Mouse (Mus musculus) cerebellum, adult 8-10 months (tissue): ENCODE data around the gene Wsb1.
"Not testable (repeated sequence)": the region's sequence is repeated elsewhere in the genome, so short reads cannot be mapped to it uniquely, and the experiment has no call there.

Experiments used
- DNase-seq: peaks from one replicate; pipeline ENCODE4 v3.0.0; 2022

Gene Wsb1

DNA sequence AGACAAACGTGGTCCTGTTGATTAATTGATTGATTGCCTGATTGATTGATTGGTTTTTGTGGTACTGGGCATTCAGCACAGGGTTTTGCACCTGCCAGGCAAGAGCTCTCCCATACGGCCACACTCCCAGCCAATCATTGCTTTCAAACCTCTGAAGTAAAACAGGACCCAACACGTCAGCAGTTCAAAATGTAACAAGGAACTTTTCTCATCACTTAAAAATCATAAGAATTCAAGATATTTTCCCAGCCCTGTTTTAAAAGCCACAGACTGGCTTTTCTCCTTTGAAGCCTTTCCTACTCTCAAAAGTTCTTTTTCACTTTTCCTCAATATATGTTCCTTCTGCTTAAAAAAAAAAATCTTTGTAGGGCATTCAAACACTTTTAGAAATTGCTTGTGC lies 9.9 kb upstream of the Wsb1 start:
- no peak for DNase-seq

GRCm38 (mm10) chr11:79260126-79260525 lies 5.7 kb upstream of the Wsb1 start:
- DNase-seq = not testable (repeated sequence)

DNA sequence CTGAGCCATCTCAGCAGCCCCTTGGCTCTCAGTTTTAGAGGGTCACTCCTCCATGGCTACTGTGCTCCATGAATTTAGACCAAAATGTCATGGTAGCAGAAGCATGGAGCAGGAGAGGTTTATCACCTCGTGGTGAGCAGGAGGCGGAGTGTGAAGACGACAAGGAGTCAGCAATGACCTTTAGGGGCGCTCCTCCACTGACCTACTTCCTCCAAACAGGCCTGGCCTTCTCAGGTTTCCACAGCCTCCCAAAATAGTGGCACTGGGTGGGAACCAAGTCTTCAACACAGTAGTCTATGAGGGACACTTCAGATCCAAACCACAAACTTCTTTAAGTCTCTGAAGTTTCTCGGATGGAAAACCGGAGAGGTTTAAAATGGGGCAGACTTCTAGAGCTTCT lies 4.3 kb upstream of the Wsb1 start:
- no peak for DNase-seq

GRCm38 (mm10) chr11:79253542-79254390 lies 705 bp downstream of the Wsb1 start:
- DNase-seq = peak; percentile 46

DNA sequence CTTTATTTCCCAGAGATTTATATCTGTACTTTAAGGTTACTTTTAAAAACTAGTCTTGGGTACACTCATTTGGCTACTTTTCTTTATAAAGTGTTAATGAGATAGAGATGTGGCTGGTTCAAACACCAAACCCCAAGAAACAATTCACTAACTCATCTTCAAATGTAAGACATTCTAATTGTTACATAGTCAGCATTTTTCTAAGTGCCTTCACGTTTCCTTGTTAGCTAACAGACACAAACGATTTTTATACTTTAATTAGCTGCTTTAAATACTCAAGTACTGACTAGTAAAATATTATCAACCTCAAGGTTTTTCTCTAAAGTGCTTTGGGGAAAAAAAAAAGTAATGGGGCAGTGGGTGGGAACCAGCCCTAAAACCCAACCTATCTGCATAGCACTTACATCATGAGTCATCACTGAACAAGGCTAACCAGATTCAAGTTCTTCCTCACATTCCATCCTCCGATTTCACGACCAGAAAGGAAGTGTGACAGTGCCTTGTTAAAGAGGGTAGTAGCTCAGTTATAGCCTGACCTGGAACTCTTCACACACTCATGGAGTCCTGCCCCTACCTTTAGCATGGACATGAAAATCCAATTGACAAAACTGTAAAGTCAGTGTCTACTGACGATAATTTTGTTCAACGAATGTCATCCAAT lies 1.5 kb downstream of the Wsb1 start:
- DNase-seq = no peak

DNA sequence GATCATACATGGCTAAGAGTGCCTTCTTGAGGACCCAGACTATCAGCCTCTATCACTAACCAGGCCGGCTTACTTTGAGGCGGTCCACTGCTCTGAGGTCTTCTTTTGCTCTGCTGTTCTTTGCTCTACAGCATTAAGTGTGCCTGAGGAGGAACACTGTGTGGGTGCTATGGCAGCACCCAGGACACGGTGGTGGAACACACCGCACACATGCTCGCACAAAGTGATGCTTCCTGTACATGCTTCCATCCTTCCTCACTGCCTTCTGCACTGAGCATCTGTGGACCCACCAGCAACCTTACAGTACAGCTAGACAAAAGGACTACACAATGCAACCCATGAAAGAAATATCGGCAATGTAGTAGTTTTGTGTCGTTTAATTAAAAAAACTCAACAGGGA lies 15.4 kb downstream of the Wsb1 start:
- no peak for DNase-seq

DNA sequence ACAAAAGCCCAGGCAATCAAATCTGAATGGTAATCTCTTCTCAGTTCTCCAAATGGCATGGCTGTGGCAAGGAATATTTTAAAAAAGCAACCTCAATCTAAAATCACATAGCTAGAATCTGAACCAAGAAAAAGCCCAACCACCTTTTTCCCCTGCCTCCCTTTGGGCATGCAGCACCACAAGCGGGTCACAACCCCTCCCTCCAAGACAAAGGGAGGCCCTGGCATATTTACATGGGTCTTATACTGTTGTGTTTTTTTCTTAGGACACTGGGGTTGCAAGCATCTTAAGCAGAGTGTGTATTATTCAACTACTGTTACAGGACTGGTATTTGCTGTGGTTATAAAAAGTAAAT lies 16.1 kb downstream of the Wsb1 start:
- DNase-seq = no peak

GRCm38 (mm10) chr11:79237644-79238397 lies 16.6 kb downstream of the Wsb1 start:
- DNase-seq = no peak

DNA sequence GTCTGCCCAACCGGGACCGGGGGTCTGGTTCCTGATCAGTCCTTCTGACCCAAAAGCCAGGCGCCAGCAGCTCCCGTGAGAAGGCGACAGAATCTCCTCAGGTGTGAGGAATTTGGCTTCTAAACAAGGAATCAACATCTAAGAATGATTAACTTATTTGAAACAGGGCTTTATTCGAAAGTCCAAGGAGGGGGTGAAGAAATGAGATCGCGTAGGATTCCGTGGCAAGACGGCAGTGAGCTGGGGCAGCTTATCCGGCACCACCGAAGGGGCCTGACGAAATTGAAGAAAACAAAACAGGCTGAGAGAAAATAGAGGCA lies 24.3 kb downstream of the Wsb1 start:
- no peak for DNase-seq

GRCm38 (mm10) chr11:79229561-79230250 lies 24.8 kb downstream of the Wsb1 start:
- peak; percentile 67 for DNase-seq

DNA sequence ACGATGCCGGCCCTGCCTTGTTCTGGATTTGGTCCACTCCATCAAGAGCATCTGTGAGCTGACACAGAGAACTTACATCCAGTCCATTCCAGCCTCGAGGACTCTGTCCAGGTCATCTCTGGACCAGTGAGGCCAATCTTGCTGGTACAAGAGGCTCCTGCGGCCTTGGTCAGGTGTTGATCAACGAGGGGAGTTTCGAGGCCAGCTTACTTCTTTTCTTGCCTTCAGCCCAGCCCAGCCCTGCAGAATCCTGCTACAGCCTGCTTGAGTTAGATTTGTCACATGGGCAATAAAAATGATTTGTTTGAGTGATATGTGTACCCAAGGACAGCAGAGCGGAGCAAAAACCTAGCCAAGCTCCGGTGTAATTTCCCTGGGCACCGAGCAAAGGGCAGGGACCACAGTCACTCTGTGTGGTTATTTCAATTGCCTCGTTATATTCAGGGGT lies 25.4 kb downstream of the Wsb1 start:
- no peak for DNase-seq

DNA sequence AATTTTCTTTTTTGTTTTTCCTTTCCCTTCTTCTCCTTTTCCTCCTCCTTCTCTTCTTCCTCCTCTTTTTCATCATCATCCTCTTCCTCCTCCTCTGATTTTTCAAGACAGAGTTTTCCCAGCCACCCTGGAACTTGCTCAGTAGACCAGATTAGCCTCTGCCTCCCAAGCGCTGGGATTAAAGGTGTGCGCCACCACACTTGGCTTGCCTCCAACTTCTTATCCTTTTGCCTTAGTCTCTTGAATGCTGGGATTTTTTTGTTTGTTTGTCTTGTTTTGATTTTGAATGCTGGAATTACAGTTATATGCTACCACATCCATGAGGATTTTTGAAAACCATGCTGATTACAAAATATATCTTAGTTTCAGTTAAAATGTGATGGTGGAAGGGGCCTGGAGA lies 26.4 kb downstream of the Wsb1 start:
- no peak for DNase-seq

- DNase-seq = no peak
Measured at GRCm38 (mm10) chr11:79225371-79226155, 28.9 kb downstream of the Wsb1 start.

GRCm38 (mm10) chr11:79224562-79225280 lies 29.8 kb downstream of the Wsb1 start:
- peak; percentile 88 for DNase-seq

- DNase-seq = no peak
Measured at GRCm38 (mm10) chr11:79223420-79223819, 31.1 kb downstream of the Wsb1 start.

DNA sequence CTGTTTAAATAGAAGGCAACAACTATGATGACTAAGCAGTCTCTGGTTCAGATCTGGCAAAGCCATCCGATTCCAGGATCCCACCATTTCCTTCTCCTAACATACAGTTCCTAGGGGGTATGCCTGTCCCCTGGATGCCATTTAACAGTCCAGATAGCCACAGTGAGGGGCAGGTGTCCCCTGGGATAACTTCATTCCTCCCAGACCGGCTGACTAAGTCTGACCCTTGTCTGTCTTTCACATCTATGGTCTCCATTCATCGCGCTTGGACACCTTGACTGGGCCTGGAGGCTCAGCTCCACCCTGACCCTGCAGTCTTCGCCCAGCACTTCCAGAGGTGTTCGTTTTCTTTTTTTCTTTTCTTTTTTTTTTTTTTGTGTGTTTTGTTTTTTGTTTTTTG lies 31.8 kb downstream of the Wsb1 start:
- no peak for DNase-seq

GRCm38 (mm10) chr11:79221641-79222040 lies 32.8 kb downstream of the Wsb1 start:
- DNase-seq = no peak

GRCm38 (mm10) chr11:79218936-79219626 lies 35.4 kb downstream of the Wsb1 start:
- no peak for DNase-seq

DNA sequence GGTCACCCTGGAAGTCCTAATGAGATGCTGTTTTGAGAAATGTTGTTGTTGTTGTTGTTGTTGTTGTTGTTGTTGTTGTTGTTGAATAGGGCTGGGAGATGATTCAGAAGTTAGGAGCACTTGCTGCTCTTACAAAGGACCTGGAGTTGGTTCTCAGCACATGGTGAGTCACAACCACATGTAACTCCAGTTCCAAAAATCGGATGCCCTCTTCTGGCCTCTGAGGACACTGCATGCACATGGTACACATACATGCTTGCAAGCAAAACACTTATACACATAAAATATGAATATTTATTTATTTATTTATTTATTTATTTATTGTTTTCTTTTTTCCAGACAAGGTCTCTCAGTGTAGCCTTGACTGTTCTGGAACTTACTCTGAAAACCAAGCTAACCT lies 36.4 kb downstream of the Wsb1 start:
- DNase-seq = no peak

DNA sequence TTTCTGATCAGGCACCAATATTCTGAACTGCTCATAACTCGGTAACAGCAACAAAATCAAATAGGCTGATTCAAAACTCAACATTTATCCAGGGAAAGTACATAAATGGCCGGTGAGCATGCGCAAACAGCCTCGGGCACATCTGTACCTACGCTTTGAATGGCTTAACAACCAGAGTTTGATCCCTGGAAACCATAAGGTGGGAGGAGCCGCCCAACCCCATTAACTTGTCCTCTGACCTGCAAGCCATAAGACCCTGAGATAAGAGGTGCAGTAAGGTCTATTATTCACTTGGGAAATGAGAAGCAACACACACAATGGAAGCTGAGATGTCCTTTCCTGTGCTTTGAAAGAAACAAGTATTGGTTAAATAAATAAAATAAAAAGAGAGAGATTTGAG lies 37.3 kb downstream of the Wsb1 start:
- DNase-seq = no peak

DNA sequence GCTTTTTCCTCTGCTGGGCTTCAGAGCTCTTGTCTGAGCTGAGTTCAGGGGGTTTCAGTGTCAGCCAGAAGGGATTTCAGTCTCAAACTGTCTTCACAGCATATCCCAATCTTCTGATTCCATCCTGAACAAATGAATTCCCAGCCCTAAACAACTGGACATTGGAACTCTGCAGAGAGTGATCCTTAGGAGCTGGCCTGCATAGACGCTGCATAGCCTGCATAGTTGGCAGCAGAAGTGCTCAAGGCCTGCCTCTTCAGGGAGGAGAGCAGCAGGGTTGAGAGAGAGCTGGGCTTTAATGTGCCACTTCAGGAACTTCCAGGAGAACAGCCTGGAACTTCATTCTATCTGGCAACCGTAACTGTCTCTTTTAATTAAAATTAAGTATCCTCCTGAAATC lies 38.9 kb downstream of the Wsb1 start:
- no peak for DNase-seq
